In genomic region chr9:123863641-123864040, GRCm38 (mm10) we compare ENCODE assay signal across 20 mouse cellular contexts. TPM values are rescaled to one million over a fixed set of nuclear protein-coding genes. Genes with fewer than 3 reads are reported as not detected.
"Had no signal": no experiment of that assay in that cellular context is flagged by ENCODE, and none has a peak within 500 bp of the region (broad histone marks: within the 10 kb centered on the region; RNA-seq: fewer than 3 reads in every experiment).

No protein-coding gene starts in this region.

- ATAC-seq: midbrain, embryonic 13.5 days had no signal

- H3K4me1 ChIP-seq: limb, embryonic 13.5 days; liver, embryonic 15.5 days; midbrain, embryonic 13.5 days; neural tube, embryonic 15.5 days had no signal

- H3K9me3 ChIP-seq: limb, embryonic 13.5 days; liver, embryonic 15.5 days; midbrain, embryonic 13.5 days; neural tube, embryonic 15.5 days had no signal

- H3K9ac ChIP-seq: limb, embryonic 13.5 days; liver, embryonic 15.5 days; lung, embryonic 14.5 days; midbrain, embryonic 13.5 days; neural tube, embryonic 15.5 days had no signal

- H3K27me3 ChIP-seq: limb, embryonic 13.5 days; liver, embryonic 15.5 days; midbrain, embryonic 13.5 days; neural tube, embryonic 15.5 days had no signal

- H3K36me3 ChIP-seq: limb, embryonic 13.5 days; liver, embryonic 15.5 days; midbrain, embryonic 13.5 days; neural tube, embryonic 15.5 days had no signal

- H3K27ac ChIP-seq: kidney, postnatal 0 days; limb, embryonic 13.5 days; liver, embryonic 15.5 days; midbrain, embryonic 13.5 days; neural tube, embryonic 15.5 days had no signal

- H3K4me3 ChIP-seq: limb, embryonic 13.5 days; liver, embryonic 15.5 days; midbrain, embryonic 13.5 days; myocyte; neural tube, embryonic 15.5 days had no signal

- DNase-seq: kidney, adult 11 months; kidney, adult 9 months; kidney, postnatal 36 days; layer of hippocampus, adult 9-11 months; layer of hippocampus, postnatal 36 days; left cerebral cortex, postnatal 4 days; lung, embryonic 14.5 days; lung, postnatal 10 days; lung, postnatal 4 days; thymus, adult 18-20 months; thymus, postnatal 14 days had no signal

- H3K4me2 ChIP-seq: limb, embryonic 13.5 days; liver, embryonic 15.5 days; lung, embryonic 14.5 days; midbrain, embryonic 13.5 days; neural tube, embryonic 15.5 days had no signal

RNA-seq across cellular contexts. Expression of gene Xcr1, which starts 1.8 kb away (rescaled TPM):
- total RNA-seq: layer of hippocampus, adult 18-20 months; layer of hippocampus, postnatal 36 days; left cerebral cortex, postnatal 4 days; midbrain, postnatal 0 days had no signal
- polyA plus RNA-seq: limb, embryonic 13.5 days; lung, embryonic 14.5 days; neural tube, embryonic 11.5 days had no signal

RNA-seq across cellular contexts. Expression of gene Cxcr6, which starts 57.4 kb away (rescaled TPM):
- total RNA-seq: layer of hippocampus, adult 18-20 months; layer of hippocampus, postnatal 36 days; left cerebral cortex, postnatal 4 days; midbrain, postnatal 0 days had no signal
- polyA plus RNA-seq: neural tube, embryonic 15.5 days had no signal
